Mouse (Mus musculus): Measurements from ENCODE around the gene Col6a6. TPM values are rescaled to one million over a fixed set of nuclear protein-coding genes. Genes with fewer than 3 reads are reported as not detected.

Col6a6 gene
- polyA plus RNA-seq, 1 experiment: not detected

- no peak for TF ChIP-seq CEBPB (IDR thresholded peaks at IDR 0.05; ENCODE audit: low read depth)
- no peak overlapping the region for H3K4me3 ChIP-seq (ENCODE audit: insufficient read depth, poor library complexity, severe bottlenecking)
- no peaks in the 10 kb centered on the region for H3K27me3 ChIP-seq (ENCODE audit: control insufficient read depth, insufficient read depth, insufficient read length)
- H3K79me2 ChIP-seq (ENCODE audit: control insufficient read depth, insufficient read depth): no peaks in the 10 kb centered on the region
- no peaks in the 10 kb centered on the region for H3K79me3 ChIP-seq (ENCODE audit: low read depth)
- H3K36me3 ChIP-seq (ENCODE audit: control insufficient read depth, insufficient read depth): no peaks in the 10 kb centered on the region
- no peak overlapping the region for H3ac ChIP-seq (ENCODE audit: control insufficient read depth, insufficient read length, low read depth)
Measured at GRCm38 (mm10) chr9:105801463-105801862, 26.5 kb downstream of the Col6a6 start.

GRCm38 (mm10) chr9:105800286-105800685, 27.7 kb downstream of the Col6a6 start:
- no peak overlapping the region for H3K4me3 ChIP-seq (ENCODE audit: insufficient read depth, poor library complexity, severe bottlenecking)
- TF ChIP-seq FOSL1 (IDR thresholded peaks at IDR 0.05; ENCODE audit: insufficient read depth, low read length, poor library complexity, severe bottlenecking) (no peak), USF1 (IDR thresholded peaks at IDR 0.05; ENCODE audit: low read depth) (no peak), MAX (IDR thresholded peaks at IDR 0.05) (no peak)
- no peaks in the 10 kb centered on the region for H3K79me2 ChIP-seq (ENCODE audit: control insufficient read depth, insufficient read depth)
- H3ac ChIP-seq (ENCODE audit: control insufficient read depth, insufficient read length, low read depth): no peak overlapping the region
- H3K27me3 ChIP-seq (ENCODE audit: control insufficient read depth, insufficient read depth, insufficient read length): no peaks in the 10 kb centered on the region
- H3K79me3 ChIP-seq (ENCODE audit: low read depth): no peaks in the 10 kb centered on the region
- H3K36me3 ChIP-seq (ENCODE audit: control insufficient read depth, insufficient read depth): no peaks in the 10 kb centered on the region

- no peak overlapping the region for H3K4me3 ChIP-seq (ENCODE audit: insufficient read depth, poor library complexity, severe bottlenecking)
- TF ChIP-seq FOSL1 (IDR thresholded peaks at IDR 0.05; ENCODE audit: insufficient read depth, low read length, poor library complexity, severe bottlenecking) (no peak), MAX (IDR thresholded peaks at IDR 0.05) (no peak), USF1 (IDR thresholded peaks at IDR 0.05; ENCODE audit: low read depth) (no peak), MYOD1 (IDR thresholded peaks at IDR 0.05; ENCODE audit: control insufficient read depth, insufficient read length, low read depth) (no peak), MYOG (IDR thresholded peaks at IDR 0.05; ENCODE audit: control insufficient read depth, extremely low read depth, insufficient read length) (no peak), CEBPB (IDR thresholded peaks at IDR 0.05; ENCODE audit: low read depth) (no peak), CTCF (IDR thresholded peaks at IDR 0.05; ENCODE audit: control insufficient read depth, insufficient read depth, insufficient read length) (no peak)
- no peaks in the 10 kb centered on the region for H3K36me3 ChIP-seq (ENCODE audit: control insufficient read depth, insufficient read depth)
- no peaks in the 10 kb centered on the region for H3K27me3 ChIP-seq (ENCODE audit: control insufficient read depth, insufficient read depth, insufficient read length)
- no peaks in the 10 kb centered on the region for H3K79me3 ChIP-seq (ENCODE audit: low read depth)
- no peak overlapping the region for H3ac ChIP-seq (ENCODE audit: control insufficient read depth, insufficient read length, low read depth)
- H3K79me2 ChIP-seq (ENCODE audit: control insufficient read depth, insufficient read depth): no peaks in the 10 kb centered on the region
Measured at GRCm38 (mm10) chr9:105796137-105796536, 31.8 kb downstream of the Col6a6 start.

DNA sequence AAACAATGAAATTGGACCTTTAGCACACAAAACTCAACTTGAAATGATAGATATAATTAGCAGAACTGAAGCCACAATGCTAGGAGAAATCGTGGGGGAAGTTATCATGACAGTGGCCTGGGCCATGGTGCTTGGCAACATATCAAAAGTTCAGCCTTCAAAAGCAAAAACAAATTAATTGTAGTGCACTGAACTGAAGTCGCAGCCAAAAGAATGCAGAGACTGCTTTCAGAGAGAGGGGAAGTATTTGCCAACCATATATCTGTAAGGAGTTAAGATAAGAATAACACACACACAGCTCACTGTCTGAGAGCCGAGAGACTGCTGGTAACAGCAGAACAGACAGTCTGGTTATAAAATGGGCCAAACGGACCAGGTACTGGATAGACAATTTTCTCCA, 33.0 kb downstream of the Col6a6 start:
- no peak overlapping the region for H3ac ChIP-seq (ENCODE audit: control insufficient read depth, insufficient read length, low read depth)
- H3K79me2 ChIP-seq (ENCODE audit: control insufficient read depth, insufficient read depth): no peaks in the 10 kb centered on the region
- no peaks in the 10 kb centered on the region for H3K27me3 ChIP-seq (ENCODE audit: control insufficient read depth, insufficient read depth, insufficient read length)
- no peaks in the 10 kb centered on the region for H3K36me3 ChIP-seq (ENCODE audit: control insufficient read depth, insufficient read depth)
- no peaks in the 10 kb centered on the region for H3K79me3 ChIP-seq (ENCODE audit: low read depth)
- TF ChIP-seq CTCF (IDR thresholded peaks at IDR 0.05; ENCODE audit: control insufficient read depth, insufficient read depth, insufficient read length): no peak
- H3K4me3 ChIP-seq (ENCODE audit: insufficient read depth, poor library complexity, severe bottlenecking): no peak overlapping the region

DNA sequence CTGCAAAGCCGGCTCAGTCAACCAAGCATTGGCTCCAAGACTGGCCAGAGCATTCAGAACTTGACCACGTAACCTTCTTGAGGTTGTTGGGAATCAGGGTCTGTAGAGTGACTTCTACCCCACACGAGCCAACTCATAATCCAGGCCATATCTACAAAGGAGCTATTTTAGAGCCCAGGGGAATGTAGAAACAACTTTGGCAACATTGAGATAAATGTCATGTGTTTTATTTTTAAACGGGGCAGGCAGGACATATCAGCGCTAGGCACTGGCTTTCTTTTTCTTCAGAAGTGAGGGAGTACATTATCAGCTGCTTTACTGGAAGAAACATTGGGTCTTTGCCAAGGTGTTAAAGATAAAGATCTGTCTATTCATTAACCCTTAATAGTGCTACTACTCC, 36.1 kb downstream of the Col6a6 start:
- TF ChIP-seq MYOG (IDR thresholded peaks at IDR 0.05; ENCODE audit: control insufficient read depth, extremely low read depth, insufficient read length) (no peak), CTCF (IDR thresholded peaks at IDR 0.05; ENCODE audit: control insufficient read depth, insufficient read depth, insufficient read length) (no peak), MYOD1 (IDR thresholded peaks at IDR 0.05; ENCODE audit: control insufficient read depth, insufficient read length, low read depth) (no peak), FOSL1 (IDR thresholded peaks at IDR 0.05; ENCODE audit: insufficient read depth, low read length, poor library complexity, severe bottlenecking) (no peak), CEBPB (IDR thresholded peaks at IDR 0.05; ENCODE audit: low read depth) (no peak), MAX (IDR thresholded peaks at IDR 0.05) (no peak), USF1 (IDR thresholded peaks at IDR 0.05; ENCODE audit: low read depth) (no peak)
- H3K27me3 ChIP-seq (ENCODE audit: control insufficient read depth, insufficient read depth, insufficient read length): no peaks in the 10 kb centered on the region
- no peaks in the 10 kb centered on the region for H3K79me3 ChIP-seq (ENCODE audit: low read depth)
- no peaks in the 10 kb centered on the region for H3K79me2 ChIP-seq (ENCODE audit: control insufficient read depth, insufficient read depth)
- H3K36me3 ChIP-seq (ENCODE audit: control insufficient read depth, insufficient read depth): no peaks in the 10 kb centered on the region
- H3K4me3 ChIP-seq (ENCODE audit: insufficient read depth, poor library complexity, severe bottlenecking): no peak overlapping the region
- no peak overlapping the region for H3ac ChIP-seq (ENCODE audit: control insufficient read depth, insufficient read length, low read depth)

DNA sequence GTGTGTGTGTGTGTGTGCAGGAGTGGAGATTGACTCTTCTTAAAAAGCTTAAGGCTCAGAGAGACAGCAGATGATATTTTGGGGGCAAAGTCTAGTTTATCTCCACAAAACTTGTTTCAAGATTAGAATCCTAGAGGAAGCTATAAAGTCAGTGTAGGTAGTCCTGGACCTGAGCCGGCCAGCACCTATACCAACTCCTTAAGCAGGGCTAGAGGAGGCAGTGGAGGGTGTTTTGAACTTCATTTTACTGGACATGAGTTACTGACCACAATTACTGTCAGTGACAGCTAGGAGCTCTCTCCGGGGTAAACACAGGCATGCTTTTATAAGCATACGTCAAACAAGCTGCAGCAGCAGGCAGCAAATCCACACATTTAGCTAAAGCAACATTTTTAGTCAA, 39.8 kb downstream of the Col6a6 start:
- Histone ChIP-seq H3K79me3 (ENCODE audit: low read depth) (no peaks in the 10 kb centered on the region), H3K79me2 (ENCODE audit: control insufficient read depth, insufficient read depth) (no peaks in the 10 kb centered on the region), H3K36me3 (ENCODE audit: control insufficient read depth, insufficient read depth) (no peaks in the 10 kb centered on the region), H3K4me3 (ENCODE audit: insufficient read depth, poor library complexity, severe bottlenecking) (no peak overlapping the region), H3ac (ENCODE audit: control insufficient read depth, insufficient read length, low read depth) (no peak overlapping the region), H3K27me3 (ENCODE audit: control insufficient read depth, insufficient read depth, insufficient read length) (peaks cover 3% of the 10 kb centered on the region)
- no peak for TF ChIP-seq MYOD1 (IDR thresholded peaks at IDR 0.05; ENCODE audit: control insufficient read depth, insufficient read length, low read depth)
- TF ChIP-seq MYOG (IDR thresholded peaks at IDR 0.05; ENCODE audit: control insufficient read depth, extremely low read depth, insufficient read length): no peak
- TF ChIP-seq CEBPB (IDR thresholded peaks at IDR 0.05; ENCODE audit: low read depth): no peak
- no peak for TF ChIP-seq FOSL1 (IDR thresholded peaks at IDR 0.05; ENCODE audit: insufficient read depth, low read length, poor library complexity, severe bottlenecking)
- TF ChIP-seq USF1 (IDR thresholded peaks at IDR 0.05; ENCODE audit: low read depth): no peak
- TF ChIP-seq CTCF (IDR thresholded peaks at IDR 0.05; ENCODE audit: control insufficient read depth, insufficient read depth, insufficient read length): no peak

Measured in C2C12 (cell line).